7 mouse cellular contexts compared by ENCODE assay signal in genomic region chr12:70827187-70827900, GRCm38 (mm10). TPM values are rescaled to one million over a fixed set of nuclear protein-coding genes. Genes with fewer than 3 reads are reported as not detected.
DNase-seq lines count a peak whose midpoint lies in the region; ATAC-seq and TF ChIP-seq lines count a peak whose summit lies in the region.

No protein-coding gene starts in this region.

- peak overlapping the region; percentile 75 for H3K4me2 ChIP-seq in forebrain, embryonic 11.5 days (ENCODE audit: low read depth, low read length, severe bottlenecking)
- H3K4me2 ChIP-seq in intestine, postnatal 0 days (replicated peaks; ENCODE audit: low read depth), result peak overlapping the region; percentile 87
- peak overlapping the region; percentile 66 for H3K4me2 ChIP-seq in midbrain, postnatal 0 days (ENCODE audit: low read depth, low read length, poor library complexity, severe bottlenecking)

- H3K36me3 ChIP-seq in forebrain, embryonic 11.5 days (ENCODE audit: control insufficient read depth, insufficient read depth, low read length), result no peaks in the 10 kb centered on the region
- H3K36me3 ChIP-seq in intestine, postnatal 0 days (ENCODE audit: control insufficient read depth, insufficient read depth), result no peaks in the 10 kb centered on the region
- no peaks in the 10 kb centered on the region for H3K36me3 ChIP-seq in midbrain, postnatal 0 days (ENCODE audit: insufficient read depth, low read length)

- no peak for ATAC-seq in forebrain, embryonic 11.5 days (replicated peaks; ENCODE audit: low FRiP score)
- no peak for ATAC-seq in intestine, postnatal 0 days
- no peak for ATAC-seq in midbrain, postnatal 0 days (ENCODE audit: low FRiP score)
- no peak for ATAC-seq in frontal cortex, adult (ENCODE audit: low TSS enrichment)

- TF ChIP-seq CTCF in intestine, postnatal 0 days (IDR thresholded peaks at IDR 0.05; ENCODE audit: low read depth), result no peak
- no peak for TF ChIP-seq CTCF in midbrain, postnatal 0 days (IDR thresholded peaks at IDR 0.05)

- WGBS in forebrain, embryonic 11.5 days, result 17% methylated on average over 9 of the region's 9 CpGs
- WGBS in intestine, postnatal 0 days, result 49% methylated on average over 9 of the region's 9 CpGs
- WGBS in midbrain, postnatal 0 days, result 28% methylated on average over 9 of the region's 9 CpGs

- H3K4me3 ChIP-seq in forebrain, embryonic 11.5 days (ENCODE audit: low read depth, low read length), result peak overlapping the region; percentile 71
- peak overlapping the region; percentile 78 for H3K4me3 ChIP-seq in intestine, postnatal 0 days (ENCODE audit: low read depth, low read length)
- H3K4me3 ChIP-seq in midbrain, postnatal 0 days (ENCODE audit: low read depth, low read length), result peak overlapping the region; percentile 73

- no peaks in the 10 kb centered on the region for H3K9me3 ChIP-seq in forebrain, embryonic 11.5 days (ENCODE audit: control insufficient read depth, low read length)
- no peaks in the 10 kb centered on the region for H3K9me3 ChIP-seq in intestine, postnatal 0 days (ENCODE audit: control insufficient read depth)
- no peaks in the 10 kb centered on the region for H3K9me3 ChIP-seq in midbrain, postnatal 0 days (ENCODE audit: low read length)

- DNase-seq in retina, embryonic 14.5 days (ENCODE audit: low spot score), result peak; percentile 14
- DNase-seq in retina, postnatal 1 day, result no peak
- DNase-seq in forebrain, embryonic 11.5 days (ENCODE audit: low spot score), result no peak
- DNase-seq in midbrain, postnatal 0 days (ENCODE audit: low spot score), result no peak
- DNase-seq in spleen, postnatal 36 days (ENCODE audit: low spot score in 2 of 2), result no peak

- no peak overlapping the region for H3K27ac ChIP-seq in forebrain, embryonic 11.5 days (ENCODE audit: low read depth, low read length)
- H3K27ac ChIP-seq in intestine, postnatal 0 days (ENCODE audit: low read depth, low read length), result no peak overlapping the region
- H3K27ac ChIP-seq in midbrain, postnatal 0 days (ENCODE audit: low read depth, low read length), result no peak overlapping the region

- H3K9ac ChIP-seq in forebrain, embryonic 11.5 days (ENCODE audit: low read length), result 0 out of 2 replicates have a peak overlapping the region, but pooled peaks have one; percentile 20
- no peak overlapping the region for H3K9ac ChIP-seq in intestine, postnatal 0 days (ENCODE audit: low read depth, low read length)
- H3K9ac ChIP-seq in midbrain, postnatal 0 days (replicated peaks; ENCODE audit: low read length, poor library complexity, severe bottlenecking), result peak overlapping the region; percentile 29; the same call in 1 of the 2 replicates

- H3K4me1 ChIP-seq in forebrain, embryonic 11.5 days (replicated peaks; ENCODE audit: control insufficient read depth, insufficient read depth, low read length), result peaks cover 9% of the 10 kb centered on the region
- no peaks in the 10 kb centered on the region; the same call in 1 of the 2 replicates for H3K4me1 ChIP-seq in intestine, postnatal 0 days (replicated peaks; ENCODE audit: control insufficient read depth, insufficient read depth, low read length)
- H3K4me1 ChIP-seq in midbrain, postnatal 0 days (ENCODE audit: insufficient read depth, low read length), result no peaks in the 10 kb centered on the region; the same call in 1 of the 2 replicates

- H3K27me3 ChIP-seq in forebrain, embryonic 11.5 days (ENCODE audit: control insufficient read depth, insufficient read depth, low read length), result no peaks in the 10 kb centered on the region
- no peaks in the 10 kb centered on the region for H3K27me3 ChIP-seq in intestine, postnatal 0 days (replicated peaks; ENCODE audit: control insufficient read depth, insufficient read depth, low read length)
- no peaks in the 10 kb centered on the region for H3K27me3 ChIP-seq in midbrain, postnatal 0 days (ENCODE audit: insufficient read depth, low read length)

RNA-seq across cellular contexts. Expression of gene Frmd6, which starts 2.0 kb away (rescaled TPM):
- polyA plus RNA-seq in forebrain, embryonic 11.5 days (2014; fragmentation: Nextera tagmentation; extraction: Ambion mirVana), result 20.9 and 22.7 TPM in 2 replicates
- 5.9 and 6.3 TPM in 2 replicates for polyA plus RNA-seq in intestine, postnatal 0 days (2015; fragmentation: Nextera tagmentation; extraction: Ambion mirVana)
- 7.2 and 8.9 TPM in 2 replicates for total RNA-seq in midbrain, postnatal 0 days (2014; rRNA removed)
- polyA plus RNA-seq in midbrain, postnatal 0 days (2015; fragmentation: Nextera tagmentation; extraction: Ambion mirVana), result 5.9 and 6.8 TPM in 2 replicates
